Mouse (Mus musculus) testis, adult 2 months (tissue): ENCODE results near the gene Gprc5c. TPM values are rescaled to one million over a fixed set of nuclear protein-coding genes. Genes with fewer than 3 reads are reported as not detected.

Experiments used
- H3K27ac ChIP-seq: fragments of 200-500 bp; 2 replicates; pipeline ENCODE4 v1.5.1; 2012; ENCODE audit warnings: low read depth, low read length; ENCODE audit not compliant: control insufficient read depth, insufficient read depth
- H3K27me3 ChIP-seq: fragments of 200-500 bp; 2 replicates; pipeline ENCODE4 v1.6.1; 2012; ENCODE audit warnings: mild to moderate bottlenecking, low read length, moderate library complexity; ENCODE audit not compliant: control insufficient read depth, insufficient read depth
- H3K36me3 ChIP-seq: fragments of 200-500 bp; 2 replicates; pipeline ENCODE4 v1.6.1; 2012; ENCODE audit warnings: mild to moderate bottlenecking, low read length; ENCODE audit not compliant: control insufficient read depth, insufficient read depth
- H3K4me1 ChIP-seq: fragments of 200-500 bp; 2 replicates; pipeline ENCODE4 v1.6.1; 2012; ENCODE audit warnings: low read length; ENCODE audit not compliant: control insufficient read depth, insufficient read depth
- H3K4me3 ChIP-seq: fragments of 200-500 bp; 2 replicates; pipeline ENCODE4 v1.5.1; 2012; ENCODE audit warnings: low read depth, mild to moderate bottlenecking, low read length, moderate library complexity, mixed read lengths; ENCODE audit not compliant: control insufficient read depth
- CTCF ChIP-seq: fragments of 200-500 bp; IDR thresholded peaks from 2 replicates; pipeline ENCODE4 v1.5.1; 2012; ENCODE audit warnings: low read depth, mild to moderate bottlenecking, inconsistent platforms, low read length, moderate library complexity; ENCODE audit not compliant: control insufficient read depth, insufficient read depth, insufficient replicate concordance
- POLR2A ChIP-seq: fragments of 200-500 bp; IDR thresholded peaks from 2 replicates; pipeline ENCODE4 v1.6.1; 2012; ENCODE audit warnings: low read depth, mild to moderate bottlenecking, inconsistent platforms, low read length, moderate library complexity; ENCODE audit not compliant: control insufficient read depth
- polyA plus RNA-seq: library from polyadenylated mRNA; depleted of rRNA; stranded (reverse); fragments of >200 nt; gene quantifications from 2 replicates; pipeline ENCODE4 v1.2.3, GENCODE M21; 2012

The Gprc5c gene
- polyA plus RNA-seq, 1 experiment: 0.36 TPM

DNA sequence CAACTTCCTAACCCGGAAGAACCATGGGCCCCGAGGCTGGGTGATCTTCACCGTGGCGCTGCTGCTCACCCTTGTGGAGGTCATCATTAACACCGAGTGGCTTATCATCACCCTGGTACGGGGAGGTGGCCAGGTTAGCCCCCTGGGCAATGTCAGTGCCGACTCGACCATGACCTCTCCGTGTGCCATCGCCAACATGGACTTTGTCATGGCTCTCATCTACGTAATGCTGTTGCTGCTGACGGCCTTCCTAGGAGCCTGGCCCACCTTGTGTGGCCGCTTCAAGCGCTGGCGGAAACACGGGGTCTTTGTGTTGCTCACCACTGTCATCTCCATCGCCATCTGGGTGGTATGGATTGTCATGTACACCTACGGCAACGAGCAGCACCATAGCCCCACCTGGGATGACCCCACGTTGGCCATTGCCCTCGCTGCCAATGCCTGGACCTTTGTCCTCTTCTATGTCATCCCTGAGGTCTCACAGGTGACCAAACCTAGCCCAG is 13.0 kb downstream of the Gprc5c start:
- no peak overlapping the region for H3K27ac ChIP-seq
- H3K4me3 ChIP-seq: no peak overlapping the region
- no peaks in the 10 kb centered on the region for H3K27me3 ChIP-seq
- H3K4me1 ChIP-seq: no peaks in the 10 kb centered on the region
- no peaks in the 10 kb centered on the region for H3K36me3 ChIP-seq
- no peak for TF ChIP-seq CTCF
- no peak for TF ChIP-seq POLR2A

- no peak overlapping the region for H3K27ac ChIP-seq
Measured at GRCm38 (mm10) chr11:114865999-114866398, 15.0 kb downstream of the Gprc5c start.

GRCm38 (mm10) chr11:114866486-114867360 is 15.8 kb downstream of the Gprc5c start:
- TF ChIP-seq CTCF (no peak), POLR2A (no peak)
- no peak overlapping the region for H3K4me3 ChIP-seq
- H3K4me1 ChIP-seq: no peaks in the 10 kb centered on the region
- H3K27ac ChIP-seq: no peak overlapping the region
- no peaks in the 10 kb centered on the region for H3K27me3 ChIP-seq
- H3K36me3 ChIP-seq: no peaks in the 10 kb centered on the region

More at GRCm38 (mm10) chr11:114865999-114866398, 15.0 kb downstream of the Gprc5c start:
- TF ChIP-seq POLR2A: no peak
- TF ChIP-seq CTCF: no peak
- H3K4me1 ChIP-seq: no peaks in the 10 kb centered on the region
- no peak overlapping the region for H3K4me3 ChIP-seq
- no peaks in the 10 kb centered on the region for H3K27me3 ChIP-seq
- H3K36me3 ChIP-seq: no peaks in the 10 kb centered on the region

DNA sequence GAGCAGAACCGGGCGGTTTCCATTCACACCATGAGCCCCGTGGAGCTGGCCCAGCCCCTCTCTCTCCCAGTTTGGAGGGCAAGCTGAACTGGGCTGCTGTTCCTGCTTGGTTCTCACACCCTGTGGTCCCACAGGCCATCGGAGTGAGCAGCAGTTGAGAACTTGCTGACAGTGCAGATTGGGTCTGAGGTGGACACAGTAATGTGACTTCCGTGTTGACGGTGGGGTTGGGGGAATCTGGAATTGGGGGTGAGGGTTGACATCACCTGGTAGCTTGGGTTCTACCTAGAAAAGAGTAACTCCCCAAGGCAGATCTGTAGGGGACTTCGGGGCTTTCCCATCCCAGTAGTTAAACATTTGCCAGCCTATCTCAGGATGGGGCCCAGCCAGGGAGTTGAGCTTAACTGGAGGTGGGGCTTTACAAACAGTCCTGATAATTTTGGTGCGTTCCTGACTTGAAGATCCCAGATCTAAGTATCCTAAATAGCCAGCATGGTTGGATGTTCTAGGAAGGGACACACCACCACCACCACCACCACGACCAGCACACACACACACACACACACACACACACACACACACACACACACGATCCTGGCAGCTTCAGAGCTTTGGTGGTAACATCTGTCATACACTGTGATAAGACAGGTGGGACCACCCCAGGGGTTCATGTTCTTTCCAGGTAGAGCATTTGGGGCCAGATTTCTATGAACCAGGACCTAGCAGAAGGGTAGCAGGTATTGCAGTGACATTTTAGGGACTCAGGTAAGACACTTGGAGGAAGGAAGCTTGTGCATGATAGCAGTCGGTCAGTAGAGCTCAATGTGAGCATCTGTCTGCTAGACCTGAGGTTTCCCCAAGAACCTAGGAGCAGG is 16.6 kb downstream of the Gprc5c start:
- no peak overlapping the region for H3K27ac ChIP-seq
- H3K4me1 ChIP-seq: no peaks in the 10 kb centered on the region
- H3K36me3 ChIP-seq: no peaks in the 10 kb centered on the region
- TF ChIP-seq POLR2A (no peak), CTCF (no peak)
- H3K4me3 ChIP-seq: no peak overlapping the region
- H3K27me3 ChIP-seq: no peaks in the 10 kb centered on the region

GRCm38 (mm10) chr11:114868280-114868679 is 17.3 kb downstream of the Gprc5c start:
- Histone ChIP-seq H3K36me3 (no peaks in the 10 kb centered on the region), H3K27me3 (no peaks in the 10 kb centered on the region), H3K4me3 (no peak overlapping the region), H3K4me1 (peaks cover 4% of the 10 kb centered on the region), H3K27ac (no peak overlapping the region)
- TF ChIP-seq POLR2A (no peak), CTCF (no peak)

DNA sequence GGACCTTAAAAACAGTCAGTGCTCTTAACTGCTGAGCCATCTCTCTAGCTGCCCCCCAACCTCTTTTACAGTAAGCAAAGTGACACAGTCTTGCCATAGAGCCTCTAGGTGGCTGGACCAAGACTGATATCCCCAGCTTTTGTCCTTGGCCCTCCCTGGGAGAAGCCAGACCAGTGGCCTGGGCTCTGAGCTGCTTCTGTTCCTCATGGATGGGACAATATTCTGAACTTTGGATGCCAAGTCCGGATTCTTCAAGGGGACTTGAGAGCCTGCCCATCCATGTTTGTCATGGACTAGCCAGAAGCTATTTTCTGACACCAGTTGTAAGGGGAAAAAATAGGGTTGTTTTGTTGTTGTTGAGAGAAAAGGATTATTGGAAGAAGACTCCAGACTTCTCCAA is 18.8 kb downstream of the Gprc5c start:
- Histone ChIP-seq H3K4me1 (peaks cover 4% of the 10 kb centered on the region), H3K27me3 (no peaks in the 10 kb centered on the region), H3K27ac (no peak overlapping the region), H3K36me3 (no peaks in the 10 kb centered on the region), H3K4me3 (no peak overlapping the region)
- TF ChIP-seq CTCF: no peak
- no peak for TF ChIP-seq POLR2A

GRCm38 (mm10) chr11:114871540-114871939 is 20.6 kb downstream of the Gprc5c start:
- Histone ChIP-seq H3K27ac (no peak overlapping the region), H3K36me3 (no peaks in the 10 kb centered on the region), H3K27me3 (no peaks in the 10 kb centered on the region), H3K4me1 (peaks cover 4% of the 10 kb centered on the region), H3K4me3 (no peak overlapping the region)
- TF ChIP-seq POLR2A: no peak
- no peak for TF ChIP-seq CTCF
